Mouse (Mus musculus) CD4-positive, CD25-positive, alpha-beta regulatory T cell, adult 4 months (primary cell): ENCODE results near the gene Dysf. TPM values are rescaled to one million over a fixed set of nuclear protein-coding genes. Genes with fewer than 3 reads are reported as not detected.

Experiments
- ATAC-seq: one replicate; pipeline ENCODE4 v1.8.0; 2017
- polyA plus RNA-seq, 2 experiments: library from polyadenylated mRNA; unstranded; fragments of 100-300 nt; shearing (Covaris generic); gene quantifications; one replicate each; pipeline ENCODE4 v1.2.1; 2017

Gene Dysf
- polyA plus RNA-seq, 2 experiments from 2014 or later, result not detected

DNA sequence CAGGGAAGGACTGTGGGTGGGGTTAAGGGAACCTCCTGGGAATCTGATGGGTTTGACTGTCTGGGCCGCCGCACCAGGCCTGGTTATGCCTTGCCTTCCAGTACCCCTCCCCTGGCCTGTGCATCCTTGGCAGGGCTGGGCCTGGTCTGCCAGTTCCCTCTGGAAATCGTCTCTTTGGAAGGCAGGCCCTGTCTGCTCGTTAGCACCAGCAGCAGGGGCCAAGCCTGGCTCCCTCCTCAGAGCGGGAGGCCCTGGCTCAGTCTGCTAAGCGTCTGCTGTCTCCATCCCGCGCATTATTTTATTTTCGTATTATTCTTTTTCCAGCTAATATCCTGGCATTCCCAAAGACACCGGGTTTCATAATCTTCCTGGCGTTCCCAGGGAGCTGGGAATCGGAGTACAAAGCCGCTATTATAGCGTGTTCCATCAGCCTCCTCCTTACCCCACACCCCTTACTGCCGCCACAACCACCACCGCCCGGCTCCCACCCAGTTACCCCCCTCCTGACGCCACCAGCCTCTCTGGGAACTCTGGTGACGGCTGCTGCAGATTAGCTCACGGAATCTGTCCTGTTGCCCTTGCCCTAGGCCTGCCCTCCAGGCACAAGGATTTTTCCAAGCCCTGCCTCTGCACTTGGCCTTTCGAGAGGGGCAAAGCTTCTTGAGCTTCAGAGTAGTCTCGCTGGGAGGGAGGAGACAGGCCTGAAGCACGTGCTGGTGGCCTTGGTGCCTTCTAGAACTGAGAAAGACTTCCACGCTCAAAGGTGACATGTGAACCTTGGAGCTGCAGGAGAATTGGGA lies 111.5 kb downstream of the Dysf start:
- ATAC-seq, result no peak

DNA sequence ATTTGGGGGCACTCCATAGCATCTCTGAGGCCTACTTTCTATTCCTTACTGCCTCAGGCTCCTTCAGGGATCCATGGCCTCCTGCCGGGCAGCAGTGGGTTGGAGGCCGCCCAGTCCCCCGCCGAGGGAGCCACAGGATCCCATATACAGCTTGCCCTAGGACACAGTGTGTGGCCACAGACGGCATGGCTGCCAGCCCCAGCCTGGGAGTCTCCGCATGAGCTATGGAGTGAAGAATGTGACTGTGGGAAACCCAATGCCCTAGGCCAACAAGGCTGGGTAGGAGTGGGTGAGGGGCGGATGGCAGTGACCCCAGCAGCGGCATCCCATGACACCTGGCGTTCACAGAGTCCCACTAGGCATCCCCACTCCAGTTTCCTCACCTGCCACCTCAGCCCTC lies 116.2 kb downstream of the Dysf start:
- no peak for ATAC-seq

DNA sequence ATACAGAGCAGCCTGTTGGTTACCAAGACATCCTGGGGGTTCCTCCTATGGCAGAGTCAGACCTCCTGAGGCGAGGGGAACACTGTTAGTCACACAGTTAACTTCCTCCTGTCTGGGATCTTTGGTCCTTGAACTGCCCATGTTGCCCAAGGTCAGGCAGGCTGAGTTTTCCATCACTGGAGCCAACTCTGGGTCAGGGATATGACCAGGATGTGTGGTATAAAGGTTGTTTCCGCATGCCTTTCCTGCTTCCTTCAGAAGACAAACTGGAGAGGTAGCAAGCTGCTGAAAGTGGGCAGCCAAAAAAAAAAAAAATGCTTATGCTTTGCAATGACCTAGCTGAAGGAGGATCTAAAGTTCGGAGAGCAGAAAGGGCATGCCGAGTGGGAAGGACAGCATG lies 116.7 kb downstream of the Dysf start:
- no peak for ATAC-seq

DNA sequence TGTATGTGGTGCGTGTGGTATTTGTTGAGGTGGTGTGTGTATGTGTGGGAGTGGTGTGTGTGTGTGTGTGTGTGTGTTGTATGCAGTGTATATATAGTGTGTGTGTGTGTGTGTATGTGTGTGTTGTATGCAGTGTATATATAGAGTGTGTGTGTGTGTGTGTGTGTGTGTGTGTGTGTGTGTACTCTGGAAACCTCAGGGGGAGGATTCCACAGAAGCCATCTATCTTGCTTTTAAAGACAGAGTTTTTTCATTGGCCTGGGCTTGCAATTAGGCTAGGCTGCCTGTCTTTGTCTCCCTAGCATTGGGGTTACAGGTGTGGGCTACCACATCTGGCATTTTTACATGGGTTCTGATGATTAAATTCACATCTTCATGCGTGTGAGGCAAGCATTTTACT lies 119.8 kb downstream of the Dysf start:
- ATAC-seq, result no peak

DNA sequence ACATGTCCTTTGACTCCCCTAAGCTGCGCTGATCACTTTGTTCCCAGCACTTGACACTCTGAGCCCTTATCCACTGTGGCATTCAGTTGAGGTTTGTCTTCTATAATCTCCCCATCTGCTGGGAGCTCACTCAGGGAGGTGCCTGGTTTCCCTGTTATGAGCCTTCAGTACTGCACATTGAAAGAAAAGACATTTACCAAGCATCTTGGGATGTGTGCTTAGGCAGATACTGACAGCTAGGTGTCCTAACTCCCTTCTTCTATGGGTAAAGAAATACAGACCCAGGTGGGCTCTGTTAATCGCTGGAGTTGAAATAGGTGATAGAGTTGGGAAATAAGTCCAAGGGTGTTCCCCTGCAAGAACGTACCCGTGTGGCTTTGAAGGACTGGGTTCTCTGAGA lies 122.5 kb downstream of the Dysf start:
- no peak for ATAC-seq

DNA sequence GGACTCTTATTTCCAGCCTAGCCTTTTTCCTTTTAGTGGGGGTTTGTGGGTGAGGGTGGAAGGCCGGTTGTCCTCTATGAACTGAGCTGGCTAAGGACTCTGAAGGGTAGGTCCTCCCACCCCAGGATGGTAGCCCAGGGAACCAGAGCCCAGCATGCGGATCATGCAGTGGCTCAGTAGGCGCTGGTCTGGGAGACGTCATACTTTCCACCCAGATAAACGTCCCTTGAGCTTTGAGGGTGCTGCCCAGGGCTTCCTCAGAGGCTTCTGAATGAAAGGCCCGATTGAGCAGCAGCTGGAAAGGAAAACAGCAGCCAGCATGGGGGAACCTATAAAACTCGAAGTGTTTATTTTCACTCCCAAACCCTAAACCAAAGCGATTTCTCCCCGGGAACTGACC lies 123.1 kb downstream of the Dysf start:
- ATAC-seq, result no peak

DNA sequence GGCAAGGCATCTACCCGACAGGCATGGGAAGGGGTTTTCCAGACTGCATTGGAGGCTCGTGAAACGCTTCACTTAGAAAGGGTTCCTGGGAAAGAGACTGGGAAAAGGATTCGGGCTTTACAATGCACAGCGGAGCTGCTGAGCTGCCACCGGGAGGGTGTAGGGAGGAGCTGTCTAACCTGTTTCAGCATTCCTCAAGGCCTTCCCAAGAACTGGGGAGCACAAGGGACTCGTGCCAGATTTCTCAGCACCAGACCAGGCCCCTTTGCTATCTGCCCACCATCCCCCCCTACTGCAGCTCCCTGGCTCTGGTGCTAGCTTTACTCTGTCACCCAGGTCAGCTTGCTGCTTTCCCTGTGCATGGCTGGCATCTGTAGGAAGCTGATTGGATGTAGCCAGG lies 124.7 kb downstream of the Dysf start:
- no peak for ATAC-seq

DNA sequence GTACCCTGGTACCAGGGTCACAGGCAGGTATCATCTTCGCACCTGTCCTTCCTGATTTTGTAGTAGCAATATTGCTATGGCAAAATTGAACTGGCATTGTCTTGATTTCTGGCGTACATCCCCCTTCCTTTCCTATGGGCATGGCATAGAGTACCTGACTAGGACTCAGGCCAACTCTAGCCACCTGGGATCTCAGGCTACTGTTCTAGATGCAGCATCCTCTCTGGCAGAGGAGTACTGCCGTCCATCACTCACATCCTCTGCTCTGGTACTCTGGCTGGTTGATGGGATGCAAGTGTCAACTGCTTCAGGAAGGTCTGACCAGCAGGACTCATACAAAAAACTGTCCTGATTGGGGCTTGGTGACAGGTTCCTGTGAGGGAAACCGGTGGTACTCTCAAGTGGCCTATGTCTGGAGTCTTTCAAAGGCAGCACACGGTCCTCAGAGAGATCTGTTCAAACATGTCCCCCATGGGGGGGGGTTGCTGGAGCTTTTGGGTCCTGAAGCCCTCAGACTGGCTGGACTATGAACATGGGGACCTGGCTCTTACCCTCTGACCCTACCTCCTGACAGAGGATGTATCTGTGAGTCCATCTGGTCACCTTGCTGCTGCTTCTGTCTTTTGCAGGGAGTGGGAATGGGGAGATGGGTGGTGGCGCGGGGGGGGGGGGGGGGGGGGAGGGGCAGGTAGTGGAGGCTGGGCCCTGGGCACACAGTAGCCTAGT lies 125.8 kb downstream of the Dysf start:
- ATAC-seq, result no peak

DNA sequence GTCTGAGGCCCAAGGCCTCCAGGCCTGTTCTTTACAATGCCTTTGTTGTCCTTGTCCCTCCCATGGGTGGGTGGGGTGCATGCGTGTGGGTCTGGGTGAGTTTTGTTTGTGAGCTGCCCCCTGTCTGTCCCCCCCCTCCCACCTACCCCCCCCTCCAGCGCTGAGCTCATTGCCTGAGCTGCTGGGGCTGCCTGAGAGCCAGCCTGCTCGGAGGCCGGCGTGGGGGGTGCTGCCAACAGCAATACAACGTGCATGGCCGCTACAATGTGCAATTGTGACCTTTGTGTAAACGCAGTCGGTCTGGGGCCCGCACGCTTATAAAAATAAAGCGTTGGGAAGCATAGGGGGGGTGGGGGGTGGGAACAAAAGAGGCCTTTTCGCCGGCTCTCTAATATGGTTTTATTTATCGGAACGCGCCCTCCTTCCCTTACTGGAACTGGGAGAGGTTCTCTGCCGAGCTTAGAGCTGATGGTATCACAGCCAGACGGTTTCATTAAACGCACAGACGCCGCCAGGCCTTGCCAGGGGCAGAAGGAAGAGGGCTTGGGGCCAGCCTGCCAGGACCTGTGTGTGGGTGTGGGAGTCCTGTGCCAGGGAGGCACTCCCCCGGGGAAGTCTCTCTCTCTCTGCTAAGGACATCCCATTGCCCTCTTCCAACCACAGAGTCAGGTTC lies 126.5 kb downstream of the Dysf start:
- ATAC-seq, result no peak

DNA sequence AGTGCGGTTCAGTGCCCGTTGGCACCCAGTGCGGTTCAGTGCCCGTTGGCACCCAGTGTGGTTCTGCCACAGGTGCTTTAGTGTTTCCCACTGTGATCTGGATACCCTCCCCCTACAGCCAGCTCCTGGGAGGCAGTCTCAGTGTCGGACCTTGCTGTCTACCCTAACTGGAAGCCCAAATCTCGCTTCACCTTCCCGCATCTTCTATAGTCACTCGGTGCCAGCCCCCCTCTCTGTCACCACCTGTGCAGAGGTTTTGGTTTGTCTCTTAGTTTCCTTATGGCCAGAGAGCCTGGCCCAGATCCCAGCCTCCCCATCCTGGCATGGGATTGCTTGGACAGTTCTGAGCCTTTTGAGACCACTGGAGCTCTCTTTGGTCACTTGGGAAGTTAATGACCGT lies 127.3 kb downstream of the Dysf start:
- no peak for ATAC-seq

DNA sequence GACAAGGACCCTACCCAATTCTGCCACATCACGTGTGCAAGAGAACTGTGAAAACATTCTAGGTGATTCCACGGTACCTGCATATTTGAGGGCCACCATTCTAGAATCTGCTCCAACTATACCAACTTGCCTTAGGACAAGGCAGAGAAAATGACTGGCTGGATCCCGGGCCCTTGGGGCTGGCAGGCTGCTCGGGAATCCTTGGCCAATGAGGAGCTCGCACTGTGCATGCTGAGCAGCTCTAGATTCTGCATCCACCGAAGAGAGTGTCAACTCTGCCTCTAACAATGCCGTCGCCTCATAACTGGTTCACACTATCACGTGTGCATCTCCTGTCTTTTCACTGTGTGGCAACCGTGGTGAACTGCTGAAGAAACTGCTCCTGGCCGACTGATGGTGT lies 128.0 kb downstream of the Dysf start:
- ATAC-seq, result no peak

DNA sequence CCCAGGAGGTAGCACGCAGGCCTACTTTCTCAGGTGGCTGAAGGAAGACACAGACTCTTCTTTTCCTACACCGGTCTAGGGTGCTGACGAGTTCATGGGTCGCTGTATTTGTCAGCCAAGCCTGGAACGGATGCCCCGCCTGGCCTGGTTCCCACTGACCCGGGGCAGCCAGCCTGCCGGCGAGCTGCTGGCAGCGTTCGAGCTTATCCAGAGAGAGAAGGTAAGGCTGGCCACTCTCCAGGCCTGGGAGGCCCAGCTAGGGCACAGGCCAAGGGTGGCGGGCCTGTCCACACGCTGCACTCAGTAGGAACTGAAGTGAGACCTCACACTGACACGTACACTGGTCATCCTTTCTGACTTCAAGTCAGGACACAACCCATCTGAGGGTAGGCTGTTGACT lies 131.5 kb downstream of the Dysf start:
- ATAC-seq, result no peak

DNA sequence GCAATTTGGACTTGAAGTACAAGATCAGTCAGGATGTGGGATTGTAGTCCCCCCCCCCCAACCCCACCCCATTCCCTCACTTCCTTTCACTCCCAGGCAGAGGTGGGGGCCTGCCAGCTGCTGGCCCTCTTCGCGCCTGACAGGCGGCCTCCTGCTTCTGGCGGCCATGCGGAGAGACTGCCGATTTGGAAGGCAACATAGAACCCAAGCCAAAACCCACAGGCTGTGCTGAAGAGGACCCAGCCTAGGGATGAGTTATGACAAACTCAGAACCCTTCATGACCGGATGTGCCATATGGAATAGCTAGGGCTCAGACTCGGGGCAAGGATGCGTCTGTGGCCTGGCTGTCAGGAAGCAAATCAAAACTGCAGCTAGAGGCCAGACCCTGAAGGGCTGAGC lies 134.1 kb downstream of the Dysf start:
- no peak for ATAC-seq

DNA sequence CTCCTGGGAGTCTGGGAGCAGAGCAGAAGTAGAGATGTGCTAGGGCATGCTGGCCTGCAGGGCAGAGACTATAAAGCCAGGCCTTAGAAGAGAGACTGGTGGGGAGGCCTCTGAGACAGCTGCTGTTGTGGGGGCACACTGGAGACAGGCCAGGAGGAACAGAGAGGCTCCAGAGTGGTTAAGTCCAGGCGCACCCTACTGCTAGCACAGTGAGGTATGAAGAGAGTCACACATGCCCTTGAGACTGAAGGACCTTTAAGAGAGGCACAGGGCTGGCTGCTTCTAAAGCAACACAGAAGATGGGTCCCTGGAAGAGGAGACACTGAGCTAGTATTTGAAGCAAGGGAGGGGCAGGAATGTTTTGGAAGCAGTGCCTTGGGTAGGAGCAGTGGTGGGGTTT lies 134.9 kb downstream of the Dysf start:
- ATAC-seq, result no peak

DNA sequence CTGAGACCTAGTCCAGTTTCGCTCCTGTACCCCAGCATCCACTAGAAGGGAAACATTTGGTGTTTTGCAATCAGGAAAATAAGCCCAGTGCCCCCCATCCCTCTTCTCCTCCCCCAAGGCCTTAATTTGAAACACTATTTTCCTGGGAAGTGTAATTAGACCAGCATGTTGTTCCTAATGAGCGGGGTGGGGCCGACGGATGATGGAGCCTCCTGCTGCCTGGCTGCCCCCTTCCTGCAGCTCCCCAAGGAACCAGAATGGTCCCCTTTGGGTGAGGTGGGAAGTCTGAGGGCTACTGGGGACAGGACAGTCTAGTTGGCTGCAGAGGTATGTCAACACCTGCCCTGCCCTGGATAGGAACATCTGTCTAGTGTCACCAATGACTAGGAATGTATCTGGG lies 136.0 kb downstream of the Dysf start:
- ATAC-seq, result no peak

DNA sequence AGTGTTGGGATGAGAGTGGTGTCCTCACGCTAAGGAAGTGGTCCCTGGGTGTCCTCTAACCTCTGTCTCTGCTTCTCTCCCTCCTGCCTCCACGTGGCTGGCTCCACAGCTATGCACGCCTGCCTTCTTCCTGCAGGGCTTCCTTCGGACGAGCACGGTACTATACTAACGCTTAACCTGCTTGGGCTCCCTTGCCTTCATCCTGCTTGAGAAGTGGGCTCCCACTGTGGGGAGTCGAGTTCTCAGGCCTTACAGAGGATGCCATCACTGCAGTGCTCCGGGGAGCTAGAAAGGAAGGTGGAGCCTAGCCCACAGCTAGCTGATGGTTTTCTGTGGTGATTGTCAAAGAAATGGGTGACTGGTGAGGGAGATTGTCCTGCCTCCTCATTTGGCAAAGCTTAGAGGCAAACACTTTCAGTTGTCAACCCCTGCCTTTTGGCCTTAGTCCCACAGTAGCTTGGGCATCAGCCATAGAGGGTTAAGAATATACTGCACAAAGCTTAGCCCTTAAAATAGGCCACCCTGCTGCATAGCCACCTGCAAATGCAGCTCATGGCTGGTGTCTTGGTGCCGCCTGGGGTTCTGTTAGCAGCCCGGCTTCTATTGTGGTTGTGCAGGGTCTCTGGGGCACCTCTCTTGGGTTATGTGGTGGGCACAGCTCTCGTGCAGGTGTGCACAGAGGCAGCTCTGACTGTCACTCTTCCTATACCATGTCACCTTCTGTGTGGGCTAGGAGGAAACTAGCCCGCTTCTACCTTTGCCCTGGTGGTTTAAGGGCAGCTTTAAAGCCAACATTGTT lies 139.0 kb downstream of the Dysf start:
- no peak for ATAC-seq

DNA sequence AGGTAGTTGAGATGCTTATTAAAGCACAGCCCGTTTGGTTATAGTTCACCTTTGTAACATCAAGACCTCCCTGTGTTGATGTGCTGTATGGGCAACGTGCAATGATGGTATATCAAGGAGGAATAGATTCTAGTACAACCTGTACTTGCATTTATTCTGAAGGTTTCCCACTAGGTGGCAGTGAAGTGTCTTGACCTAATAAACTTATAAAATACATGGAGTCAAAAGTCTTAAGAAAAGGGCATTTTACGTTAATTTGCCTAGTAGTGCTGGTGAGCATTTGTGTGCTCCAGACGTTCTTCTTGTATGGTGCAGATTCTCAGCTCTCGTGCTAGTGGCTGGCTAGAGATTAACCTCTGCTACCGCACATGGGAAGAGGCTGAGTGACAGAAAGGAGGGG lies 140.1 kb downstream of the Dysf start:
- no peak for ATAC-seq

DNA sequence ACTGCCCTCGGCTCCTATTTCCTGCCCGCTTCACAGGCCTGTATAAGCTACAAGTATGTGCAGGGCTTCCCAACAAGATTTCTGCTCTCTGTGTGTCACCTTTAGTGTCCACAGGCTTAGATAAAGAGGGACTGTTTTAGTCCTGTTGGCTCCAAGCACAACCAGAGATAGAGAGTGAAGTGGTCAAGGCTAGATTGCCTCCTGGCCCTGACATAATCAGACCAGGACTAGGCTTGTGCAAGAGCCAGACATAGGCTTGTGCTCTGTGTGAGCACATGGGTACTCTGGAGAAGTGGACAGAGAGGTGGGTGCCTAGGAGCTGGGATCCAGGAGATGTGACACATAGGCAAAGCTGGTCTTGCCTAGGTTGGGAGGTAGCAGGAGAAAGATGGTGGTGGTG lies 146.1 kb downstream of the Dysf start:
- ATAC-seq, result no peak

DNA sequence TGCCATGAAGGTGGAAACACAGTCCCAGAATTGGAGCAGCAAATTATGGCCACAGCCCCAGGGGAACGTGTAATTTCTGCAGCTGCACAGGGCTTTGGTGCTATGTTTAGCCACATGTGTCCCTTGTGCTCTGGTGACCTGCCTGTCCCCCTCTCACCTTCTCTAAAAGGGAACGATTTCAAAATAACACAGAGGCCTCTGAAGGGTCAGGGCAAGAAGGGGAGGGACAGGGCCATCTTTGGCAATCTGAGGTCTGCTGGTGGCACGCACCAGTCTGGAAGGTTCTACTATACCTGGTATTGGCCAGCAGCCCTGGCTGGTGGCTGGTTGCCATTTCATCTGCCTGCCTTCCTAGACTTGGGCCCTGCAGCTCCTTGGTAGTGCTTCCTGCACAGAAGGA lies 147.4 kb downstream of the Dysf start:
- no peak for ATAC-seq

DNA sequence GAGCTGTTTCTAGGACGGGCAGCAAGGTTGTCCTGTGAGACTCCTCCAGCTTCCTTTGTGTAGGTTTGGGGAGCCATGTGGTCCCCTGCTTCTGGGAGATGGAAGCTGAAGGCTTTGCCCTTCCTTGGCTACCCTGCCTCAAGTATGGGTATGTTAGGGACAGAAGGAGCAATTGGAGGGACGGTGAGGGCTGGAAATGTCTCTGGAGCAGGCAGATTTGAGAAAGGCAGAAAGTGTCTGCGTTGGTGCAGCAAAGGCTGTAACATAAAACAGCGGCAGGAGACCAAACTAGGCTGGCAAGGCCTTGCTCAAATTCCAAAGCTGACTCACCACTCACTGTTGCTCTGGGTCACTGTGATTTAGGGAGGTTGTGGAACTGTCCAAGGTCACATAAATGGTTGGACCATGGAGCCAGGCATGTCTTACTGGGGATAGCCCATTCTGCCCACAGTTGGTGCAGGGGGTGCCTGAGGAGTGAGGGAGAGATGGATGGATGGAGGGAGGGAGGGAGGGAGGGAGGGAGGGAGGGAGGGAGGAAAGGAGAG lies 148.2 kb downstream of the Dysf start:
- no peak for ATAC-seq

DNA sequence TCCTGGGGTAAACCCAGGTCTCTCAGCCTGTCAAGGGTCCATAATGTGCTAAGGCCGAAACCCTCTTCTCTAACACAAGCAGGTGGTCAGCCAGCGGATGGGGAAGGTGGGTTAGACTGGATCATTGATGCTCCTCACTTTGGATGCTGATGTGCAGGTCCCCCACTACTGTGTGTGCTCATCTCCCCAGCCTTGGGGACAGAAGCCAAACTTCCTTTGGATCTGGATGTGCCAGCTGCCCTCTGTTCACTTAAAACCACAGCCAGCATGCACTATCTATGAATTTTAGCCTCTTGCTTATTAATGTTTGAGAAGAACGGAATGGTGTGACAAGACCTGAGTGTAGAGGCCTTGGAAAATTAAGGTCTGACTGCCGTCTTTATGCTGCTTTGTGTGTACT lies 150.7 kb downstream of the Dysf start:
- no peak for ATAC-seq

DNA sequence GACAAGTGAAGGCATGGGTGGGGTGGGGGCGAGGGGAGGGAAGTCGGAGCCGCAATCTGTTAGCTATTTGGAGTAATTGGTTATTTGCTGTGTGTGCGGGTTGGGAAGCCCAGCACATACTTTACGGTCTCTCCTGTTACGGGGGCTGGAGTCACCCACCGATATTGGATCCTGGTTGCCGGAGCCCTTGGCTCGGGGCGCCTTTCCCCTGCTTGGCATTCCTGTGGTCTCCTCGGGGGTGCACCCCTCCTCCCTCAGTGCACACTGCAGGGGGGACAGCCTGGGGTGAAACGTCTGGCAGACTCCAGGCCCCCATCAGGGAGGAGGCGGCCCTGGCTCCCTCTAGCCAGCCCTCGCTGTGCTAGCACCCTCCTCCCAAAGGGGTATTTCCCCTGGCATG lies 159.2 kb downstream of the Dysf start:
- no peak for ATAC-seq

DNA sequence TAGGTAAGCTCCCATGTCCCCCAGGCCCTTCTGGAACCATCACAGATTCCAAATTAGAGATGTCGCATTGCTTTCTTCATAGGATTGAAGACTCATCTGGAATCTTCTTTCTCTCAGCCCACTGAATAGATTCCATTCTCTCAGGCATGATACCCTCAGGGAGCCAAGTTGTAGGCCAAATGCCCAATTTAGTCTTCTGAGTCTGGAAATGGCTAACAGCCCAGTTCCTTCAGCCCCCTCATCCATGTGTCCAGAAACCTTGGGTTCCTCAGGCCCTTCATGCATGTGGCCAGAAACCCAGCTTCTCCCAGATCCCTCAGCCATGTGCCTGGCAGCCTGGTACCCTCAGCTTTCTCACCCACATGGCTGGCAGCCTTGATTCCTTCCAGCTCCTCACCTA lies 160.2 kb downstream of the Dysf start:
- ATAC-seq, result no peak
